Comparison of ENCODE assay signal across 8 mouse cellular contexts in the genomic region with DNA sequence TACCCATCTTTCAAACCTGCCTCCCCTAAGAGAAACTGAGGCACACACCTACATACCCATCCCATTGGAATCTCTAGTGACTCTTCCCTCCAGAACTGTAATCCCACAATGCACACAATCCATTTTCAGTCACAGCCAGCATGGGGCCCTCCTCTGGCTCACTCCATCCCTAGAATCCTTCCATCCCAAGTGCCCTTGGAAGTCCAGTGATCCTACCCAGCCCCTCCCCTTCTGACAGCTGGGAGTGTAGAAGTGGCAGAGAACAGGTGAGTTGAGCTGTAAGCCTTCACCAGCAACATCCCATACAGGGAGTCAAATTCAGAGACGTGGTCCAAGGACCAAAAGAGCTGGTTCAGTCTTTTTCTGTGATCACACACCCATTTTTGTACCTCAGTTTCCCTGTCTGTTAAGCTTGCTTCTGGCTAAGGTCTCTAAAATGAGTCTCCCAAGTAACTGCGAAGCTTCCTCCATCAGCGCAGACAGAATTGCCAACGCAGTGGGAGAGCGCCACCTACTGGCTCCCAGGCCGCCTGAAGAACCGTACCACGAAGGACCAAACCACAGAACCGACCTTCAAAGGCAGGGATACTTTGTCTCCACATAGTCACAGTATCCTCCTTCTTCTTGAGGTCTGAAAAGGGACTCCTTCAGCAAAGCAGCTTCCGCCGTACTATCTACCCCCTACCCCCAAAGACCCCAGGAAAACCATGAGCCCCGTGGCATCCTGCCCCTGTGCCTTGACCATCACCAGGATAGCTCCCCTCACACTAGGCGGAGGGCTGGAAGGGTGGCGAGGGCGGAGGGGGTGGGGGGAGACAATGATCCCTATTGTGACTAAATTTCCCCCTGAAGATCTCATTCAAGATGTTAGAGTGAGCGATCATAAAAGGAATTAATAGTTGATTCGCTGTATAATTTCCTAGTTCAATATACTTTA.
DNase-seq lines count a peak whose midpoint lies in the region; ATAC-seq and TF ChIP-seq lines count a peak whose summit lies in the region.

No protein-coding gene starts in this region.

- ATAC-seq in granulocyte monocyte progenitor cell, adult 5-6 weeks (replicated peaks; ENCODE audit: poor library complexity, severe bottlenecking): peak; percentile 88
- peak; percentile 54; the same call in 1 of the 2 replicates for ATAC-seq in kidney, postnatal 0 days (replicated peaks; ENCODE audit: low FRiP score, low read depth)
- no peak for ATAC-seq in liver, embryonic 13.5 days (ENCODE audit: low read depth)
- peak; percentile 67 for ATAC-seq in neural tube, embryonic 11.5 days (ENCODE audit: insufficient read depth, low FRiP score, low TSS enrichment)
- peak; percentile 40; the same call in 1 of the 2 replicates for ATAC-seq in stomach, embryonic 16.5 days (ENCODE audit: insufficient read depth, low FRiP score)

- WGBS in kidney, postnatal 0 days: 10% methylated on average over 17 of the region's 17 CpGs
- WGBS in liver, embryonic 13.5 days (ENCODE audit: insufficient replicate concordance): 10% methylated on average over 17 of the region's 17 CpGs
- whole genome bisulfite sequencing in neural tube, embryonic 11.5 days: 9% methylated on average over 17 of the region's 17 CpGs
- WGBS in stomach, embryonic 16.5 days: 10% methylated on average over 17 of the region's 17 CpGs

- peak; percentile 99 for TF ChIP-seq CTCF in kidney, postnatal 0 days (IDR thresholded peaks at IDR 0.05; ENCODE audit: low read depth)

- no peaks in the 10 kb centered on the region for H3K9me3 ChIP-seq in kidney, postnatal 0 days (replicated peaks; ENCODE audit: low read length)
- no peaks in the 10 kb centered on the region for H3K9me3 ChIP-seq in liver, embryonic 13.5 days (replicated peaks)
- no peaks in the 10 kb centered on the region for H3K9me3 ChIP-seq in neural tube, embryonic 11.5 days (ENCODE audit: control insufficient read depth, low read length)
- H3K9me3 ChIP-seq in stomach, embryonic 16.5 days (replicated peaks; ENCODE audit: control insufficient read depth, low read length): no peaks in the 10 kb centered on the region

- H3K4me1 ChIP-seq in kidney, postnatal 0 days (replicated peaks; ENCODE audit: insufficient read depth, low read length): no peaks in the 10 kb centered on the region
- no peaks in the 10 kb centered on the region for H3K4me1 ChIP-seq in liver, embryonic 13.5 days (replicated peaks)
- no peaks in the 10 kb centered on the region; the same call in 1 of the 2 replicates for H3K4me1 ChIP-seq in neural tube, embryonic 11.5 days (ENCODE audit: control insufficient read depth, insufficient read depth, low read length)
- H3K4me1 ChIP-seq in stomach, embryonic 16.5 days (ENCODE audit: control insufficient read depth, insufficient read depth, low read length): no peaks in the 10 kb centered on the region

- no peak overlapping the region for H3K27ac ChIP-seq in kidney, postnatal 0 days
- no peak overlapping the region for H3K27ac ChIP-seq in liver, embryonic 13.5 days
- no peak overlapping the region for H3K27ac ChIP-seq in neural tube, embryonic 11.5 days (ENCODE audit: low read depth, low read length)
- no peak overlapping the region for H3K27ac ChIP-seq in stomach, embryonic 16.5 days (ENCODE audit: low read length)

- peak; percentile 72 for DNase-seq in 416B (ENCODE audit: low read depth)
- peak; percentile 55 for DNase-seq in adrenal gland, adult 8-10 months
- DNase-seq in embryo, embryonic 9.5 days (ENCODE audit: extremely low spot score): peak; percentile 79
- peak; percentile 92 for DNase-seq in kidney, postnatal 0 days (ENCODE audit: low spot score)
- DNase-seq in liver, embryonic 13.5 days: peak; percentile 28
- peak; percentile 89 for DNase-seq in neural tube, embryonic 11.5 days (ENCODE audit: low spot score)

- no peak overlapping the region for H3K4me2 ChIP-seq in kidney, postnatal 0 days (ENCODE audit: low read length)
- no peak overlapping the region for H3K4me2 ChIP-seq in liver, embryonic 13.5 days
- H3K4me2 ChIP-seq in neural tube, embryonic 11.5 days (ENCODE audit: low read depth): peak overlapping the region; percentile 7; the same call in 1 of the 2 replicates
- no peak overlapping the region for H3K4me2 ChIP-seq in stomach, embryonic 16.5 days (ENCODE audit: low read depth, low read length)

- peaks cover 22% of the 10 kb centered on the region; the same call in 1 of the 2 replicates for H3K27me3 ChIP-seq in kidney, postnatal 0 days (ENCODE audit: insufficient read depth, low read length)
- H3K27me3 ChIP-seq in liver, embryonic 13.5 days: peaks cover 34% of the 10 kb centered on the region
- peaks cover 23% of the 10 kb centered on the region for H3K27me3 ChIP-seq in neural tube, embryonic 11.5 days (ENCODE audit: control insufficient read depth, insufficient read depth, low read length)
- peaks cover 10% of the 10 kb centered on the region for H3K27me3 ChIP-seq in stomach, embryonic 16.5 days (ENCODE audit: control insufficient read depth, insufficient read depth, low read length)

- H3K36me3 ChIP-seq in kidney, postnatal 0 days (ENCODE audit: insufficient read depth, low read length): no peaks in the 10 kb centered on the region
- H3K36me3 ChIP-seq in liver, embryonic 13.5 days: no peaks in the 10 kb centered on the region
- no peaks in the 10 kb centered on the region for H3K36me3 ChIP-seq in neural tube, embryonic 11.5 days (ENCODE audit: control insufficient read depth, insufficient read depth, low read length)
- no peaks in the 10 kb centered on the region for H3K36me3 ChIP-seq in stomach, embryonic 16.5 days (ENCODE audit: control insufficient read depth, insufficient read depth, low read length)

- H3K9ac ChIP-seq in kidney, postnatal 0 days (ENCODE audit: low read depth, low read length): no peak overlapping the region
- H3K9ac ChIP-seq in liver, embryonic 13.5 days: no peak overlapping the region
- no peak overlapping the region for H3K9ac ChIP-seq in neural tube, embryonic 11.5 days (ENCODE audit: low read length)
- no peak overlapping the region for H3K9ac ChIP-seq in stomach, embryonic 16.5 days (ENCODE audit: low read length)

- no peak overlapping the region for H3K4me3 ChIP-seq in kidney, postnatal 0 days (replicated peaks; ENCODE audit: low read depth, low read length)
- H3K4me3 ChIP-seq in liver, embryonic 13.5 days (replicated peaks): no peak overlapping the region
- no peak overlapping the region for H3K4me3 ChIP-seq in neural tube, embryonic 11.5 days (ENCODE audit: low read depth, low read length)
- H3K4me3 ChIP-seq in stomach, embryonic 16.5 days (replicated peaks; ENCODE audit: low read length): no peak overlapping the region

Comparison
In these comparisons a context has a peak if more than half of its experiments do, and no peak if none do; other contexts are left out.
1. DNase-seq: peak in every context shown above with its lines; median percentile 92 in kidney, postnatal 0 days; 89 in neural tube, embryonic 11.5 days; 79 in embryo, embryonic 9.5 days; 72 in 416B; 55 in adrenal gland, adult 8-10 months; 28 in liver, embryonic 13.5 days.